Mouse (Mus musculus) colon, adult 2 months (tissue): Measurements from ENCODE around the gene Kctd10. TPM values are rescaled to one million over a fixed set of nuclear protein-coding genes. Genes with fewer than 3 reads are reported as not detected.

Source experiments
- polyA plus RNA-seq: library from polyadenylated mRNA; depleted of rRNA; stranded (reverse); fragments of >200 nt; gene quantifications from 2 replicates; pipeline ENCODE4 v1.2.3, GENCODE M21; 2012; rRNA removed

Gene Kctd10
- polyA plus RNA-seq, result 136 and 148 TPM in 2 replicates

DNA sequence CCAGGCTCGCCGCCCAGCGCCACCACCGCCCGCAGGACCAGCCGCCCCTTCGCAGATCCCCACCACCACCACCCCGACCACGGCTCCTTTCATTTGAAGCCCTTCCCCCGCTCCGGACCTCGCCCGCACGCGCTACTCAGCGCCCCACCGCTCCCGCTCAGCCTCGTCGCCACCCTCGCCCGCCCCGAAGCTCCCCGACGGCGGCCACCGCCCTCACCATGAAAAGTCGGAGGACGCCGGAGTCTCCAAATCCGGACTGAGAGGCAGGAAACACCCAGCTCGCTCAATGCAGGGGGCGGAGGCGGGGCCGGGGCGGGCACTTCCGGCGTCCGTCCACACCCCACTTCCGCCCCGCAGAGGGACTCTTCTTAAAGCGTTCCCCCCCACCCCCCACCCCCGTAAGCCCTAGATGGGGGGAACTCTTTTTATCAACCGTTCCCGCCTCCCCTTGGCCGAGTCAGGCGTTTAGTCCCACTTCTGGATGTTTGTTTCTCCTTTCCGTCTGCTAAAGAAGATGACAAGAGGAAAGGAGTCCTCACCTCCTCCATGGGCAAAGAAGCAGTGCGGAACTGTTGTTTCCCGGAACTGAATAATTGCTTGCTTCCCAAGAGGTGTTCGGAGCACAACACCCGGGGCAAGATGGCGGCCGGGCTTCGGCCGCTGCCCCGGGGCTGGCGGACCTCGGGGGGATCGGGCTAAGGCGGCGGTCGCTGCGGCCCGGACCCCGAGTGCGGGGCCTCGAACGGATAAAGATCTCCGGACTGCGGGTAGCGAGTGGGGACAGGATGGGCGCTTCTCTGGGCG, at the start of gene Kctd10, which contains the start of gene Ube3b:
Gene Kctd10, minus strand, starts transcription at position 300 of the 804 bp plus-strand sequence.
Gene Ube3b, plus strand, starts transcription at position 399 of the 804 bp plus-strand sequence.

Other genes starting within 250 kb of the Kctd10 start
- 11.3 and 13.3 TPM in 2 replicates for gene Acacb, start 234.0 kb downstream of the Kctd10 start, polyA plus RNA-seq
- not detected in 2 replicates for gene Foxn4, start 106.7 kb downstream of the Kctd10 start, polyA plus RNA-seq
- gene Myo1h, start 91.3 kb downstream of the Kctd10 start, polyA plus RNA-seq, result 0.73 and 0.90 TPM in 2 replicates
- gene Ube3b, start 99 bp upstream of the Kctd10 start, polyA plus RNA-seq, result 83.3 and 89.1 TPM in 2 replicates
- 13.7 and 15.2 TPM in 2 replicates for gene Mmab, start 63.6 kb upstream of the Kctd10 start, polyA plus RNA-seq
- 59.8 and 69.7 TPM in 2 replicates for gene Mvk, start 63.8 kb upstream of the Kctd10 start, polyA plus RNA-seq
- gene Fam222a, start 187.5 kb upstream of the Kctd10 start, polyA plus RNA-seq, result 9.3 and 9.9 TPM in 2 replicates